Mouse (Mus musculus): Measurements from ENCODE around the gene Trim3. TPM values are rescaled to one million over a fixed set of nuclear protein-coding genes. Genes with fewer than 3 reads are reported as not detected.

Trim3 gene
- polyA plus RNA-seq, 1 experiment from 2014 or later, result 14.5 TPM

DNA sequence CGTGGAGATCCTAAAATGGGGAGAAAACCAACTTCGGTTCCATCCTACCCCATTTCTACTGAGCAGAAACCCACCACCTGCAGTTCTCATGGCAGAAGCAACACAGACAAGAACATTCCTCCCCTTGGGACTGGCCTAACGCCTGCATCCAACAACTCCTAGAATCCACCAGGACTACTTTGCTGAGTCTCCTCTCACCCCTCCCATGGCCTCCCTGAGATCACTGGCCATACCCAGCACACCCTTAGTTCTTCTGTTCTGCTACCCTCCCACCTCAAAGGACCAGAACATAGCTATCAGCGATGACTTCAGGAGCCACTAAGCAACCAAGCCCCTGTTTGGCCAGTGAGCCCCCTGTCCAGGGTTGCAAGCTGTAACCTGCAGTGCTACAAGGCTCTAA, 62.6 kb downstream of the Trim3 start:
- WGBS, result 79% methylated on average over 4 of the region's 4 CpGs
- no peak overlapping the region for H3K4me3 ChIP-seq (ENCODE audit: low read depth, low read length)

DNA sequence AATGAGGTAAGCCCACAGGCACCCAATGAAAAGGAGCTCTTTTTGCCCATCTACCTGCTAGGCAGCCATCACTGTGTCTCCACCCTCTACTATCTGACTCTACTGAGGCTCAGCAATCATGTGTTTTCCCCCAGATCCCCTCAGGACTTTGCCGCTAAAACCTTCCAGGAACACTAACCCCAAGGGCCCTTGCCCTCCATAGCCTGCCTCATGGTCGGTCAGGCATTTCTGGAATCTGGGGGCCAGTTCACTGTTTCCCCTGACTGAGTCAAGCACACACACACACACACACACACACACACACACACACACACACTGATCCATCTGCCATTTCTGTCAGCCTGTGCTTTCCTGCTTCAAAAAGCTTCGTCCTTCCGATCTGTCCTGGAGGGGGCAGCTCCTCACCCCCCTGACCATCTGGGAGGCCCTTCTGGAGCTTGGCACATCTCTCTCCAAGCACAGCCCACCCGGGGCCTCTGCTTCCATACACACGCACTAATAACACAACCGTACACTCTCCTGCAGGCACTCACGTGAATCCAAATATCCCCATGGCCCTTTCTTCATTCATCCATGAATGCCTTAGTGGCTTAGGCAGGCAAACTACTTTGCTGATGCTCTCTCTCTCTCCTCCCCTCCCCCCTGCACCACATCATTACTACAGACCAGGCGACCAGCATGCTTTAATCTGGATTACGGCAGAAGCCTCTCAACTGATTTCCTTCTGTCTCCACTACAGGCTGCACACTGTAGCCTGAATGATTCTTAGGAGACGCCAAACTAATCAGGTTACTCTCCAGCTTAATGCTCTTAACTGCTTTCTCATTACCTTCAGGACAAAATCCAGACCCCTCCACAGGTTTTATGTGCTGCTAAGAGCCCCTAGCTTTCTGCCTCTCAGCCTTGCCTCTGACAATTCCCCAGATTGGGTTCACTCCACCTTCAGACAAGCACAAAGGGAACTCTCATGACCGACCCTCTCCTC, 63.6 kb downstream of the Trim3 start:
- Histone ChIP-seq H3K27ac (replicated peaks) (no peak overlapping the region), H3K36me3 (ENCODE audit: control insufficient read depth, insufficient read depth, low read length) (no peaks in the 10 kb centered on the region), H3K4me2 (replicated peaks; ENCODE audit: low read depth) (no peak overlapping the region), H3K9me3 (ENCODE audit: control insufficient read depth, low read length) (no peaks in the 10 kb centered on the region), H3K4me1 (replicated peaks; ENCODE audit: control insufficient read depth, insufficient read depth) (no peaks in the 10 kb centered on the region), H3K4me3 (ENCODE audit: low read depth, low read length) (no peak overlapping the region), H3K9ac (ENCODE audit: low read length) (no peak overlapping the region), H3K27me3 (ENCODE audit: control insufficient read depth, insufficient read depth, low read length) (no peaks in the 10 kb centered on the region)
- TF ChIP-seq CTCF (IDR thresholded peaks at IDR 0.05; ENCODE audit: low read depth) (no peak), EP300 (optimal IDR thresholded peaks at IDR 0.05) (no peak)
- ATAC-seq (ENCODE audit: low FRiP score, low TSS enrichment) (no peak), DNase-seq (ENCODE audit: low spot score) (no peak)
- 54% methylated on average over 12 of the region's 12 CpGs for WGBS

More for the DNA sequence above, 62.6 kb downstream of the Trim3 start:
- Histone ChIP-seq H3K27ac (replicated peaks) (no peak overlapping the region), H3K27me3 (ENCODE audit: control insufficient read depth, insufficient read depth, low read length) (no peaks in the 10 kb centered on the region), H3K36me3 (ENCODE audit: control insufficient read depth, insufficient read depth, low read length) (no peaks in the 10 kb centered on the region), H3K9ac (ENCODE audit: low read length) (no peak overlapping the region), H3K9me3 (ENCODE audit: control insufficient read depth, low read length) (no peaks in the 10 kb centered on the region), H3K4me2 (replicated peaks; ENCODE audit: low read depth) (no peak overlapping the region), H3K4me1 (replicated peaks; ENCODE audit: control insufficient read depth, insufficient read depth) (no peaks in the 10 kb centered on the region)
- ATAC-seq (ENCODE audit: low FRiP score, low TSS enrichment) (no peak), DNase-seq (ENCODE audit: low spot score) (no peak)
- TF ChIP-seq CTCF (IDR thresholded peaks at IDR 0.05; ENCODE audit: low read depth) (no peak), EP300 (optimal IDR thresholded peaks at IDR 0.05) (no peak)

DNA sequence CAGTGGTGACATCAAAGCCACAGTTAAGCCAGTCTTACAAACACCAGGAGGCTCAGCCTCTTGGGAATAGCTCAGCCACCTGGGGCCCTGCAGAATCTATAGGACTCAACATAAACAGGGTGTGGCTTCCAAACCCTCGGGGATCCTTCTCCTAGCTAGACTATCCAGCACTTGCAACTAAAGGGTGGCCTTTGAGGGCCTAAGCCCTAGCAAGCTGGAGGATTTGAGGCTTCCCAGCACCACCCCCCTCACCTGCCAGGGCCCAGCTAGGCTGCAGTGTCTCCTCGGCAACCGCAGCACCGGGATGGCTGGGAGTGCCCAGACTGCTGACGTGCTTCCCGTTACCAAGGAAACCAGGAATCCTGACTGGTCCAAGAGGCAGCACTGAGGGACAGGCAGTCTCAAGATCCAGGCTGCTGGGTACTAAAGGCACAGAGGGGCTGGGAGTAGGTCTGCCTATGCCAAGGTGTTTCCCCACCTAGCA, 64.3 kb downstream of the Trim3 start:
- Histone ChIP-seq H3K9ac (ENCODE audit: low read length) (no peak overlapping the region), H3K4me2 (replicated peaks; ENCODE audit: low read depth) (no peak overlapping the region), H3K4me1 (replicated peaks; ENCODE audit: control insufficient read depth, insufficient read depth) (no peaks in the 10 kb centered on the region), H3K9me3 (ENCODE audit: control insufficient read depth, low read length) (no peaks in the 10 kb centered on the region), H3K4me3 (ENCODE audit: low read depth, low read length) (no peak overlapping the region), H3K27me3 (ENCODE audit: control insufficient read depth, insufficient read depth, low read length) (no peaks in the 10 kb centered on the region), H3K36me3 (ENCODE audit: control insufficient read depth, insufficient read depth, low read length) (no peaks in the 10 kb centered on the region), H3K27ac (replicated peaks) (no peak overlapping the region)
- TF ChIP-seq CTCF (IDR thresholded peaks at IDR 0.05; ENCODE audit: low read depth), result no peak
- TF ChIP-seq EP300 (optimal IDR thresholded peaks at IDR 0.05), result no peak
- DNase-seq (ENCODE audit: low spot score) (no peak), ATAC-seq (ENCODE audit: low FRiP score, low TSS enrichment) (peak; percentile 17; the same call in 1 of the 2 replicates)
- 7% methylated on average over 6 of the region's 6 CpGs for WGBS

DNA sequence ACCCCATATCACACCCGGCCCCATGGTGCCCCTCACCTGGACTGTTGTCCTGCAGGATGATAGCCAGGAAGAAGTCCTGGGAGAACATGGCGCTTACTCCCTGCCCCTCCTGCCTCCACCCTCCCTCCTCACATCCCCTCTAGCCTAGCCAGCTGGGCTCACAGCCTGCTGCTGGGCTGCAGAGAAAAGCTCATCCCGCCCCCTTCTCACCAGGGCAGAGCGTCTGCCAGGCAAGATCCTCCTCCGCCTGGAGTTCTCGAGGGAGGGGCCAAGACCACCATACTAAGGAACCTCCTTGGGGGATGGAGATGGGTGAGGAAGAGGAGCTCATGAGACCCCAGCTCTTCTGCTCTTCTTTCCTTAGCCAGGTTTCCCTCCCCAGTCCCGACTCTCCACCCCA, 64.8 kb downstream of the Trim3 start:
- H3K27ac ChIP-seq (replicated peaks), result no peak overlapping the region
- H3K9me3 ChIP-seq (ENCODE audit: control insufficient read depth, low read length), result no peaks in the 10 kb centered on the region
- no peak overlapping the region for H3K4me3 ChIP-seq (ENCODE audit: low read depth, low read length)
- 24% methylated on average over 7 of the region's 7 CpGs for WGBS
- no peaks in the 10 kb centered on the region for H3K4me1 ChIP-seq (replicated peaks; ENCODE audit: control insufficient read depth, insufficient read depth)
- TF ChIP-seq CTCF (IDR thresholded peaks at IDR 0.05; ENCODE audit: low read depth) (no peak), EP300 (optimal IDR thresholded peaks at IDR 0.05) (no peak)
- DNase-seq (ENCODE audit: low spot score) (no peak), ATAC-seq (ENCODE audit: low FRiP score, low TSS enrichment) (peak; percentile 38; the same call in 1 of the 2 replicates)
- no peak overlapping the region for H3K9ac ChIP-seq (ENCODE audit: low read length)
- no peaks in the 10 kb centered on the region for H3K36me3 ChIP-seq (ENCODE audit: control insufficient read depth, insufficient read depth, low read length)
- no peak overlapping the region for H3K4me2 ChIP-seq (replicated peaks; ENCODE audit: low read depth)
- no peaks in the 10 kb centered on the region for H3K27me3 ChIP-seq (ENCODE audit: control insufficient read depth, insufficient read depth, low read length)

DNA sequence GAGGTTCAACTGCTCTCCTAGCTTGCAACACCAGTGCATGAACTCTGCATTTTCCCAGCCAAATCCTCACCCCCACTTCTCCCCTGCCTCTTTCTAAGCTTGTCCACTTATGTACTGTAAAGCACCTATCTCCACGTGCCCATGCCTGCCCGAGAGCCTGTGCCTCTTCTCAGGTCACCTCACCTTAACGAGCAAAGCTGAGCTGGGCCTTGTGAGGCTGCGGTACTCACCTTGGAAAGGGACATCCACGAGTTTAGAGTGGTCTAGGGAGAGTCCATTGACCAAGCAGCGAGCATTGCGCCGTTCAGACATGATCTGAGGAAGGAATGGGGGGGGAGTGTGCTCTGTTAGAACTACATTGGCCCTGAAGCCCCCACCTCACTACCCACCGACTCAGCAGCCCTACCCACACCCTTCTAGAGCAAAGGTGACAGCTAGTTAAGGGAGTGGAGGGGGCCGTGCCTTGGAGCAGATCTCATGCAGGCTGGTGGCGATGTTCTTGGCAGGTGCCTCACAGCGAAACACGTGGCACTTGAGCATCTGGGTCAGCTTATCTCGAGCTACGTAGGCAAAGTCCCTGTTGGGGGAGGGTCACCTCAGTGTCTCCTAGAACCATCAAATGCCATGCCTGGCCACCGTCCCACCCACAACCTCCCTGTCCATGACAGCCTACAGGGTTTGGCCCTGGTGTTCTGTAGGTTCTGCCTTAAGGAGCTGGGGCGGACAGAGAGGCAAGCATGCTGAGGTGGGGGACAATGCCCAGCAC, 68.1 kb downstream of the Trim3 start:
- H3K27ac ChIP-seq (replicated peaks), result no peak overlapping the region
- H3K9ac ChIP-seq (ENCODE audit: low read length), result no peak overlapping the region
- H3K36me3 ChIP-seq (ENCODE audit: control insufficient read depth, insufficient read depth, low read length), result no peaks in the 10 kb centered on the region
- no peaks in the 10 kb centered on the region for H3K4me1 ChIP-seq (replicated peaks; ENCODE audit: control insufficient read depth, insufficient read depth)
- no peak overlapping the region for H3K4me2 ChIP-seq (replicated peaks; ENCODE audit: low read depth)
- ATAC-seq (ENCODE audit: low FRiP score, low TSS enrichment) (no peak), DNase-seq (ENCODE audit: low spot score) (no peak)
- H3K9me3 ChIP-seq (ENCODE audit: control insufficient read depth, low read length), result no peaks in the 10 kb centered on the region
- TF ChIP-seq EP300 (optimal IDR thresholded peaks at IDR 0.05) (no peak), CTCF (IDR thresholded peaks at IDR 0.05; ENCODE audit: low read depth) (no peak)
- WGBS, result 78% methylated on average over 17 of the region's 17 CpGs
- no peaks in the 10 kb centered on the region for H3K27me3 ChIP-seq (ENCODE audit: control insufficient read depth, insufficient read depth, low read length)
- H3K4me3 ChIP-seq (ENCODE audit: low read depth, low read length), result no peak overlapping the region

Measured in stomach, postnatal 0 days (tissue).